Mouse (Mus musculus) kidney, postnatal 4 days (tissue): ENCODE measurements around the gene Mlh1.

Source experiments
- DNase-seq, 2 experiments: peaks; one replicate each; pipeline ENCODE4 v3.0.0; 2021; ENCODE audit warnings: mixed read lengths in 2 of 2

Mlh1 gene

GRCm38 (mm10) chr9:111285061-111285460, 13.5 kb upstream of the Mlh1 start:
- DNase-seq: no peak

- no peak for DNase-seq
Observed at GRCm38 (mm10) chr9:111275156-111275555, 3.6 kb upstream of the Mlh1 start.

DNA sequence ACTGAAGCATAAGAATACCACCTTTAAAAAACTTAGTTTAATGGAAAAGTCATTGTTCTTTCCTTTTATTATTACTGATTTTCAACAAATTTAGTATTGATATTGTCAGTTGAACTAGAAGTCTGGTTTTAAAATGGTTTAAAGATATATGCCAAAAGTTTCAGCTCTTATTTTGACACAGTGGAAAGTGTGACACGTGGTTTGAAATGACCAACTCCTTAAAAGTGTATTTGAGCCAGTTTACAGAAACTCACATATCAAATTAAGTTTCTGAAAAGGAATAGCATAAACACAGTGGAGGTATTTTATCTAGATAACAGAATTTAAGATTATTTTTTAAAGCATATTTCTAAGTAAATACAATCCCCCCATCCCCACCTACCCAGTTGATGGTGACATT, 2.4 kb upstream of the Mlh1 start:
- DNase-seq: no peak

GRCm38 (mm10) chr9:111272996-111273785, 1.6 kb upstream of the Mlh1 start:
- DNase-seq: no peak

GRCm38 (mm10) chr9:111272356-111272755, 765 bp upstream of the Mlh1 start:
- peak in 1 of 2 experiments; percentile 36 for DNase-seq

- no peak for DNase-seq
Observed at GRCm38 (mm10) chr9:111271056-111271433, 546 bp downstream of the Mlh1 start.

GRCm38 (mm10) chr9:111270606-111271005, 985 bp downstream of the Mlh1 start:
- DNase-seq: no peak

GRCm38 (mm10) chr9:111267998-111268397, 3.6 kb downstream of the Mlh1 start:
- no peak for DNase-seq

GRCm38 (mm10) chr9:111261356-111261755, 10.2 kb downstream of the Mlh1 start:
- no peak for DNase-seq

DNA sequence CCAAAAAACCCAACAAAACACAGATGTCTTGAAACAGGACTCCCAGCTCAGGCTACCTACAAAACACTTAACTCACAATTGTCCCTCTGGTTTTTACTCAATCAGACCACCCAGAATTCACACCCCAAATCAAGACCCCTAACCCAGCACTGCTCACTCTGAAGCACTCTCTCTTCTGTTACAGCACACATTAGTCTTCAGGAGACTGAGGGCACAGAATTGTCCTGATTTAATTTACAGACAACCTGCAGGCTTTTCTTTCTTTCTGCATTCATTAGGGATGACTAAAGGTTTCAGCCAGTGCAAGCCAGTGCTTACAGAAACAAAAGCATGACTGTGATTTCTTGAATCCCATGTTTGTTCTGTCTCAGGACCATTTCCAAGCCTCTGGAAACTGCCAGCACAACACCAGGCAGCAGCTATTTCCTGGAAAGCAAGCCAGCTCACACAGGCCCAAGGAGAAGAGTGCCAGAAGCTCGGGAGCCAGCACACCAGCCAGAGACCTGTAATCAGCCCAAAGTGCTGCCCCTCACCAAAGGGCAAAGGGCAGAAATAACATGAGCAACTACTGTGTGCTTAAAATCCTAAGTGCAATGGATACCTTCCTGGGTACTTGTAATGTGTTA, 11.1 kb downstream of the Mlh1 start:
- no peak for DNase-seq

- no peak for DNase-seq
Observed at GRCm38 (mm10) chr9:111252161-111252869, 19.3 kb downstream of the Mlh1 start.

DNA sequence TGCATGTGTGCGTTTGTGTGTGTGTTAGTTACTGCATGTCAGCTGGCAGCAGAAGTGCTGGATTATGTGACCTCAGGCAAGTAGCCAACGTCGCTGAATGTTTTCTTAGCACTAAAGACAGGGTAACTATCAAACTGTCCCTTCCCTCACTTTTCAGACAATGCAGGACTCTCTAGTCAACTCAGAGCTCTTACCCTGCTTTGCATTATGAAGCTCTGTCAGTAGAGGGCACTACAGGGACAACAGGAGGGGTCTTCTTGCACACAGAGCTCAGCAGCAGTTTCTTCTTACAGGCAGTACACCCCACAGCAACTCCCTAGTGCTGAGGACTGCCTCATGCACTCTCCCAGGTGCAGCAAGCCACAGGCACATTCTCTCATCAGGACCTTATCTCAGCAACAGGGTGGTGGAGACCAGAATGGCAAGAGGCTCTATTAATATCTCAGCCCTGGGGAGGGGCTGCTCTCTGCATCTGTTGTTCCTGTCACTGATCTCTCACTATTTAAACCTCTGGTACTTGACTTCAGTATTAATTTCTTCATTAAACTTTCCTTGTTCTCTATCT, 23.8 kb downstream of the Mlh1 start:
- no peak for DNase-seq

DNA sequence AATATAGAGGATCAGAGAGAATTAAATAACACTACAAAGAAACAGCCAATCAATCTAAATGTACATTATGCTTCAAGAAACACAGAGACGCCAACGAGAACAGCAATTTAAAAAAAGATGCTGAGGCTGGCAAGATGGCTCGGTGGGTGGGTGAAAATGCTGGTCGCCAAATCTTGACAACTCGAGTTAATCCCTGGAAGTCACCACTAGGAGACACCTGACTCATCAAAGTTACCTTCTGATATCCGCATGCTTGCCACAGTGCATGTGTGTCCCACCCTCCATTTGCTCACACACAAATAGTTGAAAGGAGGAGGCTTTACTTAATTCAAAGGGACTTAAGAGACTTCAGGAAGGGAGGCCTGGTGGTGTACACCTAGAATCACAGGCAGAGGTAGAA, 26.0 kb downstream of the Mlh1 start:
- no peak for DNase-seq

DNA sequence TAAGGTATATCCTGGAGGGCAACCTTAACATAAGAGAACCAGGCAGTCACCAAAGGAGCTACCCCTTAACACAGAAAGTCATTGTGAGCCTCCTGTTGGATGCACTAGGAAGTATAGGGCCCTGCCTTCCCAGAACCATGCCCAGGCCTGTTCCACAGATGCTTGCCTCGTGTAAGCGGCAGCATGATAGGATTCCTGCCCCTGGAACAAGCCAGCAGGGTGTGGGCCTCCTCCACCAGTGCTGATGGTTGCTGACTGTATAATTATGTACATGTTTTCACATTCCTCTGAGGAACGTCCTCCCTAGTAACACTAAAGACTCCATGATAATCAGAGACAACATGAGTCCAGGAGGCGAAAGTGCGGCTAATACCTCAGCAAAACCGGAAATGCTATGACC, 28.2 kb downstream of the Mlh1 start:
- DNase-seq: no peak

GRCm38 (mm10) chr9:111239821-111240220, 31.8 kb downstream of the Mlh1 start:
- no peak for DNase-seq

DNA sequence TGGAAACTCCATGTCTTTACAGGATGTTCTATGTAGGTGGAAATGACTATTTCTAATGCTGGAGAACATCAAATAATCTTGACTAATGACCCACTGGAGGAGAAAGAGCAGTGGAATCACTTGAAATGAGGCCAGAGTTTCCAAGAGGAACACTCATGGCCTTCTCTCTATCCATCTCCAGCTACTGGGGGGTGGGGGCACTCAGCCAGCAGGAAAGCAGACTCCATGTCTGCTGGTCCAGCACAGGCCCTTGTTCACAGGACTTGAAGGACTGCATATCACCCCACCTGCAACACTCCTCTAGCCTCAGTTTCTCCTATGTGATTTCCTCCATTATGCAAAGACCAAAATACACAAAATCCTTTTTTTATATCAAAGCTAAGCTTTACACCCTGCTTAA, 33.9 kb downstream of the Mlh1 start:
- no peak for DNase-seq

- no peak for DNase-seq
Observed at GRCm38 (mm10) chr9:111234701-111235100, 36.9 kb downstream of the Mlh1 start.

- no peak for DNase-seq
Observed at GRCm38 (mm10) chr9:111228446-111228845, 43.1 kb downstream of the Mlh1 start.

DNA sequence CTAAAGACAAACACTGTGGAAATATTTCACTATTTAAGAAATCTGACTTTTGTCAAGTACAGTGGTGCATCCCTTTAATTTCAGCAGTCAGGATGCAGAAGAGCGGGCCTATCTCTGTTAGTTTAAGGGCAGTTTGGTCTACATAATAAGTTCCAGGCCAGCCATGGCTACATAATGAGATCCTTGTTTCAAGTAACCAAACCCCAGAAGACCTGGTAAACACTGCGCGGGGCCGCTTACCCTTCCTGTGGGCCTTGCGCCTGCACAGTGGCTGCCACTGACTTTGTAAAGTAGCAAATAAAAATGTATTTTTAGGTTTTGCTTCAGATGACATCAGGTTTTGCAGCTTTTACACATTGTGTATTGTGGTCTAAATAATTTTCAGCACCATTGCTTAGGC, 48.2 kb downstream of the Mlh1 start:
- no peak for DNase-seq

GRCm38 (mm10) chr9:111221580-111221979, 50.0 kb downstream of the Mlh1 start:
- no peak for DNase-seq

- no peak for DNase-seq
Observed at GRCm38 (mm10) chr9:111220551-111221080, 51.0 kb downstream of the Mlh1 start.

- DNase-seq: no peak
Observed at GRCm38 (mm10) chr9:111216424-111216823, 55.2 kb downstream of the Mlh1 start.

- DNase-seq: peak; percentile 50 to 60
Observed at GRCm38 (mm10) chr9:111213501-111213900, 58.1 kb downstream of the Mlh1 start.
